Mouse (Mus musculus) embryonic facial prominence, embryonic 10.5 days (tissue): ENCODE results near the gene Mapre1. TPM values are rescaled to one million over a fixed set of nuclear protein-coding genes. Genes with fewer than 3 reads are reported as not detected.
"Not testable (repeated sequence)": the region's sequence is repeated elsewhere in the genome, so short reads cannot be mapped to it uniquely, and the experiment has no call there.

Experiments
- DNase-seq: peaks from one replicate; pipeline ENCODE4 v3.0.0-alpha.2; 2017; ENCODE audit warnings: low spot score
- H3K27ac ChIP-seq: fragments of 300-500 bp; sonication (generic); replicated peaks from 2 replicates; pipeline ENCODE4 v1.5.1; 2016; ENCODE audit warnings: mild to moderate bottlenecking
- H3K27me3 ChIP-seq: fragments of 300-500 bp; sonication (generic); replicated peaks from 2 replicates; pipeline ENCODE4 v1.6.1; 2016; ENCODE audit warnings: low read depth, mild to moderate bottlenecking; ENCODE audit not compliant: poor library complexity, severe bottlenecking
- H3K36me3 ChIP-seq: fragments of 300-500 bp; sonication (generic); replicated peaks from 2 replicates; pipeline ENCODE4 v1.6.1; 2016; ENCODE audit warnings: mild to moderate bottlenecking, moderate library complexity
- H3K4me1 ChIP-seq: fragments of 300-500 bp; sonication (generic); 2 replicates; pipeline ENCODE4 v1.6.1; 2016
- H3K4me3 ChIP-seq: fragments of 300-500 bp; sonication (generic); 2 replicates; pipeline ENCODE4 v1.5.1; 2016; ENCODE audit warnings: mild to moderate bottlenecking, moderate library complexity
- H3K9me3 ChIP-seq: fragments of 300-500 bp; sonication (generic); 2 replicates; pipeline ENCODE4 v1.6.1; 2016; ENCODE audit warnings: mild to moderate bottlenecking
- WGBS: fragments of 180-500 bp; shearing (Covaris S2); methylation state at CpG from one replicate; pipeline ENCODE4 v1.1.7; 2016; 5-methylcytosine and 5-hydroxymethylcytosine counted together
- polyA plus RNA-seq: library from polyadenylated mRNA; unstranded; fragments of >200 nt; fragmentation: Nextera tagmentation; extraction: Ambion mirVana; gene quantifications from 2 replicates; pipeline ENCODE4 v1.2.1, GENCODE M21; 2016

Gene Mapre1
- polyA plus RNA-seq, 1 experiment from 2014 or later: 312 TPM

DNA sequence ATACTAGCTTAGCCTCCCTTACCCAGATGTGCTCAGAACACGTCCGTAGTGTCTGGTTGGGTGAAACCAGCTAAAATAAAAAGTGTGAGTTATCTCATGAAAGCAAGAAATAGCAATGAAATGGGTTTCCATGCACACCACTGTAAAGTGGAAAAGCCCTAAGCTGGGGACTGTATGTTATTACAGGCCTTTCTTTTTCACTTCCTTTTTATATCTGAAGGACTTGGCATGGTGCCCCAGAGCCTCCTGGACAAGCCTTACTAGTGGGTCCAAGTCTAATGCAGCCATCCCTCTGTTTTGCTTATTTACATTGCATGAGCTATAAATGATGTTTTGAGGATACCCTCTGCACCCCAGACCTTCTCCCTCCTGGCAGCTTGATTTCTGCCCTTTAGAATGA lies 43.6 kb downstream of the Mapre1 start:
- no peak overlapping the region for H3K4me3 ChIP-seq
- no peak for DNase-seq
- H3K4me1 ChIP-seq: no peaks in the 10 kb centered on the region
- no peaks in the 10 kb centered on the region for H3K9me3 ChIP-seq
- 90% methylated on average over 2 of the region's 2 CpGs for WGBS
- H3K27me3 ChIP-seq: no peaks in the 10 kb centered on the region
- no peak overlapping the region for H3K27ac ChIP-seq
- H3K36me3 ChIP-seq: no peaks in the 10 kb centered on the region

GRCm38 (mm10) chr2:153793366-153793765 lies 52.3 kb downstream of the Mapre1 start:
- Histone ChIP-seq H3K27ac (no peak overlapping the region), H3K4me3 (no peak overlapping the region), H3K36me3 (no peaks in the 10 kb centered on the region), H3K27me3 (no peaks in the 10 kb centered on the region), H3K4me1 (no peaks in the 10 kb centered on the region), H3K9me3 (no peaks in the 10 kb centered on the region)
- no peak for DNase-seq

- no peaks in the 10 kb centered on the region for H3K9me3 ChIP-seq
- peak; percentile 24 for DNase-seq
- no peaks in the 10 kb centered on the region for H3K36me3 ChIP-seq
- H3K4me1 ChIP-seq: no peaks in the 10 kb centered on the region
- H3K4me3 ChIP-seq: no peak overlapping the region
- WGBS: 56% methylated on average over 5 of the region's 5 CpGs
- H3K27ac ChIP-seq: no peak overlapping the region
- no peaks in the 10 kb centered on the region for H3K27me3 ChIP-seq
Measured at GRCm38 (mm10) chr2:153795090-153795489, 54.0 kb downstream of the Mapre1 start.

DNA sequence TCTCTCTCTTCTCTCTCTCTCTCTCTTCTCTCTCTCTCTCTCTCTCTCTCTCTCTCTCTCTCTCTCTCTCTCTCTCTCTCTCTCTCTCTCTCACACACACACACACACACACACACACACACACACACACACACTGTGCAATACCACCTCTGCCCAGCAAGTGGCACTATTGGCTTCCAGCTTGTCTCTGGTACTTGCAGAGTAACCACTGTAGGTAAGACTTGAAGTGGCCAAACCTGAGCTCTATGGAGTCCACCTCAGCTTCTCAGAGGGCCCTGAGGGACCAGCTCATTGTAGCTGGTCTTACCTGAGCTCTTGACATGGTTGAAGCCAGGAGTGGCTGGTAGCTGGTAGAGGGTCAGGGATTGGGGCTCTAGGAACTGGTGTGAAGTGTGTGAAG lies 66.4 kb downstream of the Mapre1 start:
- peak; percentile 65 for DNase-seq
- H3K27me3 ChIP-seq, H3K36me3 ChIP-seq: not testable (repeated sequence)

GRCm38 (mm10) chr2:153808146-153808545 lies 67.1 kb downstream of the Mapre1 start:
- no peaks in the 10 kb centered on the region for H3K9me3 ChIP-seq
- no peak overlapping the region for H3K27ac ChIP-seq
- no peaks in the 10 kb centered on the region for H3K27me3 ChIP-seq
- H3K4me1 ChIP-seq: peaks cover 7% of the 10 kb centered on the region
- 78% methylated on average over 8 of the region's 8 CpGs for WGBS
- no peaks in the 10 kb centered on the region for H3K36me3 ChIP-seq
- DNase-seq: no peak
- H3K4me3 ChIP-seq: no peak overlapping the region

More for the DNA sequence above, 66.4 kb downstream of the Mapre1 start:
- not testable (repeated sequence) for H3K4me1 ChIP-seq, H3K27ac ChIP-seq, H3K9me3 ChIP-seq, H3K4me3 ChIP-seq

- Histone ChIP-seq H3K4me3 (no peak overlapping the region), H3K27me3 (no peaks in the 10 kb centered on the region), H3K9me3 (no peaks in the 10 kb centered on the region), H3K36me3 (no peaks in the 10 kb centered on the region), H3K27ac (no peak overlapping the region), H3K4me1 (peaks cover 7% of the 10 kb centered on the region)
- WGBS: 74% methylated on average over 6 of the region's 6 CpGs
- no peak for DNase-seq
Measured at GRCm38 (mm10) chr2:153808841-153809240, 67.8 kb downstream of the Mapre1 start.

- Histone ChIP-seq H3K4me3 (no peak overlapping the region), H3K27me3 (no peaks in the 10 kb centered on the region), H3K9me3 (no peaks in the 10 kb centered on the region), H3K36me3 (no peaks in the 10 kb centered on the region), H3K4me1 (peaks cover 7% of the 10 kb centered on the region), H3K27ac (no peak overlapping the region)
- 74% methylated on average over 3 of the region's 3 CpGs for WGBS
- DNase-seq: no peak
Measured at GRCm38 (mm10) chr2:153809921-153810320, 68.8 kb downstream of the Mapre1 start.

GRCm38 (mm10) chr2:153822005-153822543 lies 81.0 kb downstream of the Mapre1 start:
- H3K27me3 ChIP-seq: 0 out of 2 replicates have a peak, but pooled peaks cover under 1% of the 10 kb centered on the region
- no peak overlapping the region for H3K27ac ChIP-seq
- 90% methylated on average over 2 of the region's 2 CpGs for WGBS
- no peak overlapping the region for H3K4me3 ChIP-seq
- H3K4me1 ChIP-seq: no peaks in the 10 kb centered on the region
- no peak for DNase-seq
- H3K36me3 ChIP-seq: no peaks in the 10 kb centered on the region
- no peaks in the 10 kb centered on the region for H3K9me3 ChIP-seq

Other genes with a start within 250 kb of the Mapre1 start
- gene 4930404H24Rik, start 248.5 kb upstream of the Mapre1 start, polyA plus RNA-seq: not detected in 2 replicates
- 23.5 and 23.7 TPM in 2 replicates for gene Nol4l, start 211.3 kb upstream of the Mapre1 start, polyA plus RNA-seq
- 72.2 and 74.3 TPM in 2 replicates for gene Commd7, start 108.5 kb upstream of the Mapre1 start, polyA plus RNA-seq
- gene Dnmt3b, start 91.8 kb upstream of the Mapre1 start, polyA plus RNA-seq: 26.5 and 30.2 TPM in 2 replicates
- not detected in 2 replicates for gene Dnmt3c, start 44.6 kb upstream of the Mapre1 start, polyA plus RNA-seq
- 0.14 TPM in 1 of 2 replicates, not detected in the other for gene Efcab8, start 38.7 kb downstream of the Mapre1 start, polyA plus RNA-seq
- not detected in 2 replicates for gene Sun5, start 129.8 kb downstream of the Mapre1 start, polyA plus RNA-seq
- not detected in 2 replicates for gene Bpifb2, start 133.8 kb downstream of the Mapre1 start, polyA plus RNA-seq
- not detected in 2 replicates for gene Bpifb6, start 159.1 kb downstream of the Mapre1 start, polyA plus RNA-seq
- not detected in 2 replicates for gene Bpifb3, start 177.0 kb downstream of the Mapre1 start, polyA plus RNA-seq
- gene Bpifb4, start 196.9 kb downstream of the Mapre1 start, polyA plus RNA-seq: 0.10 and 0.16 TPM in 2 replicates
- not detected in 2 replicates for gene Bpifa6, start 233.7 kb downstream of the Mapre1 start, polyA plus RNA-seq